Mouse (Mus musculus) midbrain, embryonic 13.5 days (tissue): ENCODE measurements around the gene Eif1ax. TPM values are rescaled to one million over a fixed set of nuclear protein-coding genes. Genes with fewer than 3 reads are reported as not detected.
"Not testable (repeated sequence)": the region's sequence is repeated elsewhere in the genome, so short reads cannot be mapped to it uniquely, and the experiment has no call there.

Source experiments
- ATAC-seq: fragments of 200-750 bp; cut with Nextera tagmentation; 2 replicates; pipeline ENCODE4 v1.8.0; 2017; ENCODE audit warnings: mild to moderate bottlenecking, moderate TSS enrichment, moderate library complexity
- H3K27ac ChIP-seq: fragments of 300-500 bp; sonication (generic); 2 replicates; pipeline ENCODE4 v1.5.1; 2015; ENCODE audit warnings: inconsistent platforms, mild to moderate bottlenecking, moderate library complexity
- H3K27me3 ChIP-seq: fragments of 300-500 bp; sonication (generic); 2 replicates; pipeline ENCODE4 v1.6.1; 2015; ENCODE audit warnings: mild to moderate bottlenecking, inconsistent platforms
- H3K36me3 ChIP-seq: fragments of 300-500 bp; sonication (generic); 2 replicates; pipeline ENCODE4 v1.6.1; 2015; ENCODE audit warnings: mild to moderate bottlenecking, inconsistent platforms
- H3K4me1 ChIP-seq: fragments of 300-500 bp; sonication (generic); replicated peaks from 2 replicates; pipeline ENCODE4 v1.6.1; 2015; ENCODE audit warnings: inconsistent platforms
- H3K4me2 ChIP-seq: fragments of 300-500 bp; sonication (generic); replicated peaks from 2 replicates; pipeline ENCODE4 v1.6.1; 2015; ENCODE audit warnings: moderate library complexity, mild to moderate bottlenecking, inconsistent platforms
- H3K4me3 ChIP-seq: fragments of 300-500 bp; sonication (generic); replicated peaks from 2 replicates; pipeline ENCODE4 v1.5.1; 2015; ENCODE audit warnings: mild to moderate bottlenecking, inconsistent platforms
- H3K9ac ChIP-seq: fragments of 300-500 bp; sonication (generic); replicated peaks from 2 replicates; pipeline ENCODE4 v1.6.1; 2015; ENCODE audit warnings: mild to moderate bottlenecking, inconsistent platforms
- H3K9me3 ChIP-seq: fragments of 300-500 bp; sonication (generic); 2 replicates; pipeline ENCODE4 v1.6.1; 2016; ENCODE audit warnings: mild to moderate bottlenecking, inconsistent platforms
- WGBS: fragments of 180-500 bp; shearing (Covaris S2); methylation state at CpG from one replicate; pipeline ENCODE4 v1.1.7; 2015; 5-methylcytosine and 5-hydroxymethylcytosine counted together
- polyA plus RNA-seq: library from polyadenylated mRNA; unstranded; fragments of >200 nt; fragmentation: Nextera tagmentation; extraction: Ambion mirVana; gene quantifications from 2 replicates; pipeline ENCODE4 v1.2.1, GENCODE M21; 2015

Gene Eif1ax
- 113 TPM in 2 replicates for polyA plus RNA-seq

- Histone ChIP-seq H3K4me3 (peak within 1 kb of the TSS; percentile 63), H3K4me2 (peak within 1 kb of the TSS; percentile 55), H3K36me3 (0 out of 2 replicates have a peak, but pooled peaks cover 6% of the 10 kb centered on the region), H3K27me3 (no peaks in the 10 kb centered on the region), H3K9me3 (no peaks in the 10 kb centered on the region), H3K27ac (peak within 1 kb of the TSS; percentile 75), H3K4me1 (peaks cover 11% of the 10 kb centered on the region), H3K9ac (peak within 1 kb of the TSS; percentile 67)
- 30% methylated on average over 43 of the region's 76 CpGs for WGBS
- ATAC-seq, result peak; percentile 99
Observed at GRCm38 (mm10) chrX:159371831-159372752, at the start of gene Eif1ax. Gene Eif1ax (plus strand): TSS chrX:159372178.

- no peak overlapping the region for H3K27ac ChIP-seq
- H3K9me3 ChIP-seq, result no peaks in the 10 kb centered on the region
- no peak overlapping the region for H3K4me2 ChIP-seq
- no peaks in the 10 kb centered on the region for H3K4me1 ChIP-seq
- no peaks in the 10 kb centered on the region for H3K27me3 ChIP-seq
- no peak for ATAC-seq
- no peak overlapping the region for H3K4me3 ChIP-seq
- no peak overlapping the region for H3K9ac ChIP-seq
- peaks cover 15% of the 10 kb centered on the region for H3K36me3 ChIP-seq
- 94% methylated on average over 3 of the region's 3 CpGs for WGBS
Observed at GRCm38 (mm10) chrX:159364506-159364905, 7.5 kb upstream of the Eif1ax start.

- peak; percentile 19; the same call in 1 of the 2 replicates for ATAC-seq
- Histone ChIP-seq H3K36me3 (peaks cover 7% of the 10 kb centered on the region; the same call in 1 of the 2 replicates), H3K9me3 (no peaks in the 10 kb centered on the region), H3K4me3 (peak overlapping the region; percentile 63), H3K27me3 (no peaks in the 10 kb centered on the region), H3K4me1 (peaks cover 11% of the 10 kb centered on the region), H3K9ac (peak overlapping the region; percentile 67), H3K27ac (peak overlapping the region; percentile 75; the same call in 1 of the 2 replicates), H3K4me2 (peak overlapping the region; percentile 55)
- WGBS, result 20% methylated on average over 9 of the region's 9 CpGs
Observed at GRCm38 (mm10) chrX:159372753-159373144, 771 bp downstream of the Eif1ax start.

- H3K4me1 ChIP-seq, result no peaks in the 10 kb centered on the region
- 0 out of 2 replicates have a peak, but pooled peaks have one; percentile 20 for ATAC-seq
- 75% methylated on average over 9 of the region's 9 CpGs for WGBS
Observed at GRCm38 (mm10) chrX:159387105-159387504, 15.1 kb downstream of the Eif1ax start.

GRCm38 (mm10) chrX:159388953-159389352 is 17.0 kb downstream of the Eif1ax start:
- Histone ChIP-seq H3K4me3 (no peak overlapping the region), H3K4me1 (no peaks in the 10 kb centered on the region), H3K9me3 (no peaks in the 10 kb centered on the region), H3K27ac (no peak overlapping the region), H3K36me3 (peaks cover 7% of the 10 kb centered on the region), H3K9ac (no peak overlapping the region), H3K27me3 (no peaks in the 10 kb centered on the region), H3K4me2 (no peak overlapping the region)
- no peak for ATAC-seq

More at GRCm38 (mm10) chrX:159387105-159387504, 15.1 kb downstream of the Eif1ax start:
- H3K9ac ChIP-seq, result no peak overlapping the region
- peaks cover 7% of the 10 kb centered on the region for H3K36me3 ChIP-seq
- no peak overlapping the region for H3K4me2 ChIP-seq
- H3K9me3 ChIP-seq, result no peaks in the 10 kb centered on the region
- no peaks in the 10 kb centered on the region for H3K27me3 ChIP-seq
- no peak overlapping the region for H3K27ac ChIP-seq
- no peak overlapping the region for H3K4me3 ChIP-seq

GRCm38 (mm10) chrX:159390347-159390962 is 18.5 kb downstream of the Eif1ax start:
- no peak overlapping the region for H3K9ac ChIP-seq
- no peak for ATAC-seq
- no peak overlapping the region for H3K4me3 ChIP-seq
- H3K27me3 ChIP-seq, result no peaks in the 10 kb centered on the region
- 77% methylated on average over 6 of the region's 6 CpGs for whole genome bisulfite sequencing
- H3K27ac ChIP-seq, result no peak overlapping the region
- H3K9me3 ChIP-seq, result no peaks in the 10 kb centered on the region
- no peaks in the 10 kb centered on the region for H3K4me1 ChIP-seq
- H3K36me3 ChIP-seq, result peaks cover 7% of the 10 kb centered on the region
- no peak overlapping the region for H3K4me2 ChIP-seq

- Histone ChIP-seq H3K4me3 (no peak overlapping the region), H3K4me2 (no peak overlapping the region), H3K9me3 (no peaks in the 10 kb centered on the region), H3K4me1 (no peaks in the 10 kb centered on the region), H3K9ac (no peak overlapping the region), H3K27me3 (no peaks in the 10 kb centered on the region), H3K27ac (no peak overlapping the region), H3K36me3 (no peaks in the 10 kb centered on the region)
- 80% methylated on average over 3 of the region's 3 CpGs for WGBS
- no peak for ATAC-seq
Observed at GRCm38 (mm10) chrX:159391239-159391638, 19.3 kb downstream of the Eif1ax start.

- Histone ChIP-seq H3K27me3 (no peaks in the 10 kb centered on the region), H3K9ac (no peak overlapping the region), H3K4me3 (no peak overlapping the region), H3K4me2 (no peak overlapping the region), H3K9me3 (no peaks in the 10 kb centered on the region), H3K4me1 (no peaks in the 10 kb centered on the region), H3K36me3 (no peaks in the 10 kb centered on the region), H3K27ac (no peak overlapping the region)
- ATAC-seq, result no peak
- 52% methylated on average over 4 of the region's 4 CpGs for WGBS
Observed at GRCm38 (mm10) chrX:159409253-159409652, 37.3 kb downstream of the Eif1ax start.

GRCm38 (mm10) chrX:159414130-159414828 is 42.3 kb downstream of the Eif1ax start, which contains the start of gene Map7d2:
Gene Map7d2 (plus strand): TSS chrX:159414572.
- Histone ChIP-seq H3K27ac (peak within 1 kb of the TSS; percentile 69), H3K4me3 (peak within 1 kb of the TSS; percentile 63), H3K4me2 (peak within 1 kb of the TSS; percentile 72), H3K4me1 (no peaks in the 10 kb centered on the region), H3K9me3 (no peaks in the 10 kb centered on the region), H3K36me3 (no peaks in the 10 kb centered on the region), H3K27me3 (peaks cover 11% of the 10 kb centered on the region), H3K9ac (peak within 1 kb of the TSS; percentile 70)
- WGBS, result 22% methylated on average over 54 of the region's 83 CpGs
- ATAC-seq, result peak; percentile 95

GRCm38 (mm10) chrX:159414829-159415673 is 43.1 kb downstream of the Eif1ax start:
- WGBS, result 20% methylated on average over 55 of the region's 65 CpGs
- ATAC-seq, result peak; percentile 85
- Histone ChIP-seq H3K9me3 (no peaks in the 10 kb centered on the region), H3K4me1 (no peaks in the 10 kb centered on the region), H3K27me3 (peaks cover 11% of the 10 kb centered on the region), H3K36me3 (no peaks in the 10 kb centered on the region), H3K4me3 (peak overlapping the region; percentile 63), H3K4me2 (peak overlapping the region; percentile 72), H3K27ac (peak overlapping the region; percentile 69), H3K9ac (peak overlapping the region; percentile 70)

- H3K36me3 ChIP-seq, H3K4me2 ChIP-seq, H3K4me1 ChIP-seq, H3K9ac ChIP-seq, H3K4me3 ChIP-seq, H3K27me3 ChIP-seq, ATAC-seq, H3K27ac ChIP-seq, H3K9me3 ChIP-seq: not testable (repeated sequence)
- 92% methylated on average over 3 of the region's 3 CpGs for WGBS
Observed at GRCm38 (mm10) chrX:159430507-159430906, 58.5 kb downstream of the Eif1ax start.
